Mouse (Mus musculus): ENCODE data around the gene Ndrg4.
"Not testable (repeated sequence)": the region's sequence is repeated elsewhere in the genome, so short reads cannot be mapped to it uniquely, and the experiment has no call there.

The Ndrg4 gene

DNA sequence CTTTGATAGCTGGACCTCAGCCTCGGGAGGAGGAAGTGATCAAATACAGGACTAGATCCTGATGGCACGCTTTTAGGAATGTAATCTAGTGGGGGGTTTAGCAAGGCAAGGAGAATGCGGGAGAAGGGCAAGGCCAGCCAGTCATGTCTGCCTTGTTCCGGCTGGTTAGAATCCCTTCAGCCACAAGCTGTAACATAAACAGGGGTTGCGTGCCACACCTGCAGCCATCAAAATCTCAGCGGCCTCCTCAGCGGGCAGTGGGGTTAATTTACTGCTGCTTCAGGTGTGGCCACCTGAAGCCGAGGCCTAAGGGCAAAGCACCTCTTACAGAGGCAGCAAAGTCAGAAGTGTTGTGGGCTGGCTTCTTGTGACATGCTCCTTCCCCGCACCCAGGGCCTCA is at the start of gene Ndrg4:
Ndrg4 (plus strand) TSS at position 350 of the 400 bp plus-strand sequence.
- no peak for DNase-seq

DNA sequence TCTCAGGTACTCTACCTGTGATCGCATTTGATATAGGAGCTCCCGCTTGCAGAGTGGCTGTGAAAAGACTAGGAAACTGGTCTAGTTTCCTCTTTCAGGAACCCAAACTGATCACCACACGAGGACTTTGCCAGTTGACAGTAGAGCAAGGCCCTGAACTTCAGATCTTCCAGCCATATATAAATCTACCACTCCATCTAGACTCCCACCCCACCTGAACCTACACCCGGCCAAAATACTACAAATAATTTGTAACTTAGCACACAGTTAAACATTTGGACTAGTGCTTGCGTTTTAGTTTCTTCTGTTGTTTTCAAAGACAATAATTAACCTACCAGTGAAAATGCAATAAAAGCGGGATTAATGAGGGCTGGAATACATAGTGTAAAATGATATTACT is 43.9 kb upstream of the Ndrg4 start:
- no peak for DNase-seq

DNA sequence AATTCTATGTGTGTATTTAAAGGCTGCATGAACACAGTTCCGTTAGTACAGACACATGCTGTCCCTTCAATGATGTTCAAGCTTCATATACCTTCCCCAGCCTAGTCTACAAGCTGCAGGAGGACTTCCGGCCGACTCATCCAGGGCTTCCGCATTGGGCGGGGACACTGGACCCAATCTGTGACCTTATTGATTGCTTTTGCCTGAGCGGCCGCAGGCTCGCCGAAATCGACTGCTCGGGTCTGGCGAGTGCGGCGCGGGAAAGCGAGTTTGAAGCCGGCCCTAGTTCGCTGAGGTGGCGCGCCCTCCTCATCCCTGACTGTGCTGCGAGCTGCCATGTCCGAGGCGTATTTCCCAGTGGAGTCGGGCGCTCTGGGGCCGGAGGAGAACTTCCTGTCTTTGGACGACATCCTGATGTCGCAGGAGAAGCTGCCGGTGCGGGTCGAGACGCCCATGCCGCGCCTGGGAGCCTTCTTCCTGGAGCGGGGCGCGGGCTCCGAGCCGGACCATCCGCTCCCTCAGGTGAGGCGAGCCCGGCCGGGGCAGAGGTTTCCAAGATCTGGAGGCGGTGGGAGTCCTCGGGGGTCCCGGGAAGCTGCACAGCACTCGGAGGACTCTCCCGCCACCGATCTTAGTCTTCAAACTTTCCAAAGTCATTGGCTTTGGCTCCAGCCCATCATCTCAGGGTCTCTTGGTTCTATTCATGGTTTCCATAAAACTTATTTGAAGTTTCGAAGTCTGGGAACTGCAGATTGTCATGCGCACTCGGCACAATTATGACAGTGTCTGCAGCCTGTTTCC is 43.3 kb upstream of the Ndrg4 start, which contains the start of gene Gins3:
Gins3 (plus strand) TSS at position 192 of the 801 bp plus-strand sequence.
- DNase-seq = peak; percentile 82

DNA sequence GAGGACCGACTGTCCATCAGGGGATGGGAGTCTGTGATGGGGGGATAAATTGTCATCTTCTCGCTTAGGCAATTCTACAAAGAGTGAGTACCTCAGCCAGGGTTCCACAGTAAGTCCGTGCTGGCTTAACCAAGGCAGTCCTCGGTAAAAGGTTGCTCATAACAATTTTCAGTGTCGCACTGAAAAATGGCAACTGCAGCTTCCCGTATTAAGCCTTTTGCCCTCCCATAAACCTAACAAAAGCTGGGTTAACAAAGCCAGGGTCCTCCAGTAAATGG is 42.8 kb upstream of the Ndrg4 start:
- no peak for DNase-seq

DNA sequence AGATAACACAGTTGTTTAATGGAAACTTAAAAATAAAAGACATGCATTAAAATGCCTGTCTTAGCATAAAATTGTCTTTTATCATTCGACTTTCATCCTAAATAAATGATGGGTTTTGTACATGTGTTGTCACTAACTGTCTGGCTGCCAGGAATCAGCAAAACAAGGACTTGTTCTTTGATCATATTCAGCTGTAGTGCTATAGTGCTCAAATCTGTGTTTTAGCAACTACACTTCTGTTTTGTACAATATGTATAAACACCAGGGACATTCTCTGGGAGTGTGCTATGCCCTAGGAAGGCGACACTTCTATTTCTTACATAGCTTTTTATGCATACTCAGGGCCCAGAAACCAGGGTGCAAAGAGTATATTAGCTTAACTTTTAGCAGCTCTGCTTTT is 31.8 kb upstream of the Ndrg4 start:
- no peak for DNase-seq

DNA sequence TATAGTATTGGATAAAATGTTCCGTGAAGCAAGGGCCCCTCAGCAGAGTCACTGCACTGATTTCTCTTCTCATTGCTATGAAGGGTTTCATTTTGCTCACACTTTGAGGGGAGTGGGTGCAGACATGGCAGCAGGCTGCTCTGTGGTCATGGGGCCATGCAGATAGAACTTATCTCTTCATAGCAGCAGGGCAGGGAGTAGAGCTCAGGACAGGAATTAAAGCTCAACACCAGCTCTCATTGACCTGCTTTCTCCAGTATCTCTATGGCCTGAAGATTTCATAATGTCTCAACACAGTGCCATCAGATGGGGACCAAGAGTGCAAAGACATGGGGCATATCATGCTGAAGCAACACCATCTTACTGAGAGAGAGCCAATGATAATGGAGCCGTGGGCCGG is 28.5 kb upstream of the Ndrg4 start:
- no peak for DNase-seq

DNA sequence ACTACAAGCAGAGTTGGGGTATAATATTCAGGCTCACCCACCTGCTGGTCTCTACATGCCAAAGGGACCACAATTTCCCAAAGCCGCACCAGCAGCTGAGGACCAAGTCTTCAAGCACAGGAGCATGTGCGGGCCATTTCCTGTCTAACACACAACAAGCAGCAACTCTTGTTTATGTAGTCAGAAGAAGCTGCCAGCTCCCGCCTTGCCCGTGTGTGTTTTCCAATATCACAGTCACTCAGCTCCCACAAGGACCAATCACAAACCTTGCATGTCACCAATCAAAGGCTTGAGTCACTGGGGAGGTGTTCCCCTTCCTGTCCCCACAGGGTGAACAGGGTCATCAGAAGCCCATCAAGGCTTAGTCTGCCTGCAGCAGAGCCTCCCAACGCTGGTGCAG is 23.4 kb upstream of the Ndrg4 start:
- no peak for DNase-seq

DNA sequence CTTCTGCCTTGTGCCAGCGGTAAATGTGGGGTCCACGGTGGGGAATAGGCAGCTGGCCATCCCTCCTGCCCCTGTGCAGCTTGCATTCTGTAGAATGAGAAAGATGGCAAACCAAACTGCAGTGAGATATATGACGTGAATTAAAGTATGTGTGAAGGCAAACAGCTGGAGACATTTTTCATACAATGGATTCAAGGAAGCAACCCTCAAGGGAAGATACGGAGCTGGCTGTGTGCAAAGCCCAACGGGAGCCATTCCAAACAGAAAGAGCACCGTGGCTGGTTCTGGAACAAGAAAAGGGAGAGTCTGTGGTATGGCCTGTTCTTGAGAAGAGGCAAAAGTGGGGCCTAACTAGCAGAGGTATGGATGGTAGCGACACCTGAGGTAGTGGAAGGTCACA is 20.9 kb upstream of the Ndrg4 start:
- no peak for DNase-seq

DNA sequence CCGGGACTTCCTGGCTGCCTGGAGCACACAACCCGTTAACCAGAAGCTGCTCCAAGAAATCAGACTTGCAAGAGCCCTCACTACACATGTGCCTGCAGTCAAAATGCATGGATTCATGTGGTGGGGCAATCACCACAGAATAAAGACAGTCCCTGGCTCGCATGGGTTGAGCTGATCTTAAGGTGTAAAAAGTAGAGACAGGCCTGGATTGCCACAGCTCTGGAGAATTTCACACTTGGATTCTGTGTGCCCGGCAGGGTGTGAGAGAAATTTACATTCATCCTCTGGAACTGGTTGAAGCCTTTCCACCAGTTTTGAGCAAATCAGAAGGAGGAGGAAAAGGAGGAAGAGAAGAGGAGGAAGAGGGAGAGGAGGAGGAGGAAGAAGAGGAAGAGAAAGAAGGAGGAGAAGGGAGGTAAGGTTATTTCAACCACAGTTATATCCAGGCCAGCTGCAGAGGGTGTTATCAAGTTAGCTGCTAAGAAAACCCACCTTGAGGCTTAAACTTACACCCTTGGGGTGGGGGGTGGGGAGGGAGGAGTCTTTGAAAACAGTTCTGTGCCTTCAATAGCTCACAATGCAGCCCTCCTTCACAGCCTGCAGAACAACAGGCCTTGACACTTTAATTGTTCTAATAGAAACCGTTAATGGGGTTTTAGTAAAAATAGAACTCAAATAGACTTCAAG is 20.3 kb upstream of the Ndrg4 start:
- DNase-seq = no peak

DNA sequence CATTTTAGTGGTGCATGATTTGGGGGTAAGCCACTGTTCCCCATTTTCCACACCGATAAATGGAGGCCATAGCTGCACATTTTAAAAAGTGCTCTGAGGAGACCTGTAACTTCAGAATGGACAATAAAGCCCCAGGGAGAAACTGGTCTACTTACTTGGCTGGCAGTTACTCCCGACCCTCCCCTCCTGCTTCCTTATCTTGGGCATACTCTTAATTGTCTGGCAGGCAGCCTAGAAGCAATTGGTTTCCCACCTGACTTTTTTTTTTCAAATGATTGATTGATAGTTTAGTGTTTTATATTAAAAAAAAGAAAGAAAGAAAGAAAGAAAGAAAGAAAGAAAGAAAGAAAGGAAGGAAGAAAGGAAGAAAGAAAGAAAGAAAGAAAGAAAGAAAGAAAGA is 19.3 kb upstream of the Ndrg4 start:
- DNase-seq = no peak

DNA sequence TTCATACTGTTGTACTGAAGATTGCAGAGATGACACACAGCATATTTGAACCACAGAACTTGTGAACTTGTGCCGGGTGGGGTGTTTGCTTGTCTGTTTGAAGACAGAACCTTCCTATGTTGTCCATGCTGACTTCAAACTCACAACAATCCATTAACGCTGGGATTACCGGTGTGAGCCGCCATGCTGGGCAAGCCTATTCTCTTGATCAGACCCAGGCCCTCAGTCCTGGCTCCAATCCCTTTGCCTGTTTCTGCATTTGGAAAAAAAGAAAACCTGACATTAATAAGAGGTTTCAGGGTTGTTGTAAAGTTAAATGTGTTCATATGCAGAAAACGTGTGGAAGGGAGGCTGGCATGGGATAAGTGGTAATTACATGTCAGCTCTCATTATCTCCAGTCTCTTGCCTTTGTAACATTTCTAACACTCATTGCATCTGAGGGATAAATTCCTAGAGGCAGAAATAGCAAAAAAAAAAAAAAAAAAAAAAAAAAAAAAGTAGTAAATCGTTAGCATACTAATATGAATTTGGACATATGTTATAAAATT is 16.4 kb upstream of the Ndrg4 start:
- no peak for DNase-seq

DNA sequence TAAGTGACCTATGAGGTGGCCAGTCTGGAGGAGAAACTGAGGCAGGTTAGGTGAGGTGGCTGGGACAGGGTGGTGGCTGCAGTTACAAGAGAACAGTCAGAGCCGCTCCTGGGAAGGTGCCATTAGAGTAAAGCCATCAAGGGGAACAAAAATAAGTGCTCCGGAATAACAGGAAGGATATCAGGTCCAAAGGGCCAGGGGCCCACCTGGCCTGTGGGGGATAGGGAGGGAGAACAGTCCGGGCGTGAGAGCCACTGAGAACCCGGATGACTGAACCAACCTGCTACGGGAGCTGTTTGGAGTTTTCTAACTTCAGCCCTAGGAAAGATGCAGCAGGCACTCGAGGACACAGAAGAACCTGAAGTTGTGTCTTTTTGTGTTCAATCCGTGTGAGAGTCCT is 15.7 kb upstream of the Ndrg4 start:
- DNase-seq = no peak

DNA sequence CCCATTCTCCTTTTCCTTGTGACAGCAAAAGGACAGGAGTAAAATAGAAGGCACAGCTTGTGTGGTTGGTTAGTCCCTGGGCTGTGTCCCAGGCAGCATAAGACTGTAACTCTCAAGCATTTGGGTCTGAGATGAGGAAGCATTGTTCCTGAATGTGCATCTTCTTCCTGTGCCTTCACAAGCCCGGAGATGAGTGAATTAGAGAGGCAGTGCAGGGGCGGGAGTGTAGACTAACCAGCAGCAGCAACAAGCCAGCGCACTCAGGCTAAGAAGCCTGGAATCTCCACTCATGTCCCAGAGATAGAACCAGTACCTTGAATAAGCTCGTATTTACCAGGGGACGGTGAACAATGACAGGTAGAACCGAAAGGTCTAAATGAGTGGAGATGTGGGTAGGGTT is 15.2 kb upstream of the Ndrg4 start:
- no peak for DNase-seq

DNA sequence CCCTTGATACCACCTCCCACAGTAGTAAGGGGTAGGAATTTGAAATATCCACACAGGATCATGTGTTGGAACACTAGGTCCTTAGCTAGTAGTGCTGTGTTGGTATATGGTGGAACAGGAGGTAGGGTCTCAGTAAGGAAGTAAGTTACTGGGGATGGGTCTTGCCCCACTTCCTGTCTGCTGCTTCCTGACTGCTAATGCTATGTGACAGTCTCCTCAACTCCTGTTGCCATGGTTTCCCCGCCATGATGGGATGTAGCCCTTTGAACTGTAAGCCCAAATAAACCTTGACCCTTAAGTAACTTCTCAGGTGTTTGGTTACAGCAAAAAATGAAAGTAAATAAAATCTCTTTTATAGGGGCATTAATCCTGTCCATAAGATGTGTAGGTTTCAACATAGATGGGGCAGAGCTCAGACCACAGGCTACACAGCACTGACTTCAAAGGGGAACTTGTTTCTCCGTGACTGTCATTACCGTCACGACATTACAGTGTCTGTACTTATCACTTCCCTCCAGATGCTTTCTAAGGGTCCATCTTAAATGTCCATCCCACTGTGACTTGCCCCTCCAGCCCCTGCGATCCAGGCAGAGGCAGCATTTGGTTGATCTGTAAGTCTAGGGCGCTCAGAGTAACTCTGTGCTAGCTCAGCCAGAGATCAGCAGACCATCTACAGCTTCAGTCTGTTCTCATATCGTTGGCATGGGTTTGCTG is 13.7 kb upstream of the Ndrg4 start:
- DNase-seq = no peak

DNA sequence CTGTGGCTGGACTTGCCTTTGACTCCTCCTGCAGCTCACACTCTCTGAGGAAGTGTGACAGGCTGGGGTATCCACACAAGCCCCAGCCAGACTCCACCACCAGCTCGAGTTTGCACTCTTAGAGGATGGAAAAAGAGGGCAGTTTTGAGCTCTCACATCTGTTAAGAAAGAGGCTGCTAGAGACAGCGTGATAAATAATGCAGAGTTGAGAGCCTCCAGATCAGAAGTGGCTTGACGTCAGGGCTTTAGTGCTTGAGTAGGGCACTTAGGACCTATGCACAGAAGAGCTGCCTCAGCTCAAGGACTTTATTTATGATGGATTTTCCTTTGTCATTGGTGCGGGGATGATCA is 13.2 kb upstream of the Ndrg4 start:
- DNase-seq = no peak

DNA sequence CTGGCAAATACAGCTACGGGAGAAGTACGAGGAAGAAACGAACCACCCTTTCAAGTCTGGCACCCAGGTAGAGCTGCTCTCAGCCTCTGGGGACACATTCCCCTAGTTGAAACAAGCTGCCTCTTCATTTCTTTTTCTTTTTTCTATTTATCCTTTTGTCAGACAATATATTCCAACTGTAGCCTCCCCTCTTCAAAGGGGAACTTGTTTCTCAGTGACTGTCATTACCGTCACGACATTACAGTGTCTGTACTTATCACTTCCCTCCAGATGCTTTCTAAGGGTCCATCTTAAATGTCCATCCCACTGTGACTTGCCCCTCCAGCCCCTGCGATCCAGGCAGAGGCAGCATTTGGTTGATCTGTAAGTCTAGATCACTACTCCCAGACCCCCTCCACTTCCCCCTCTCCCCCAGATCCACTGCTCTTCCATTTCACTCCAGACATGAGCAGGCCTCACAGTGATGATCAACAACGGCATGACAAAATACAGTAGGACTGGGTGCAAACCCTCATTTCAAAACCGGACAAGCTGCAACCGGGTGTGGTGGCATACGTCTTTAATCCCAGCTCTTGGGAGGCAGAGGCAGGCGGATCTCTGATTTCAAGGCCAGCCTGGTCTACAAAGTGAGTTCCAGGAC is 10.8 kb upstream of the Ndrg4 start:
- DNase-seq = not testable (repeated sequence)

DNA sequence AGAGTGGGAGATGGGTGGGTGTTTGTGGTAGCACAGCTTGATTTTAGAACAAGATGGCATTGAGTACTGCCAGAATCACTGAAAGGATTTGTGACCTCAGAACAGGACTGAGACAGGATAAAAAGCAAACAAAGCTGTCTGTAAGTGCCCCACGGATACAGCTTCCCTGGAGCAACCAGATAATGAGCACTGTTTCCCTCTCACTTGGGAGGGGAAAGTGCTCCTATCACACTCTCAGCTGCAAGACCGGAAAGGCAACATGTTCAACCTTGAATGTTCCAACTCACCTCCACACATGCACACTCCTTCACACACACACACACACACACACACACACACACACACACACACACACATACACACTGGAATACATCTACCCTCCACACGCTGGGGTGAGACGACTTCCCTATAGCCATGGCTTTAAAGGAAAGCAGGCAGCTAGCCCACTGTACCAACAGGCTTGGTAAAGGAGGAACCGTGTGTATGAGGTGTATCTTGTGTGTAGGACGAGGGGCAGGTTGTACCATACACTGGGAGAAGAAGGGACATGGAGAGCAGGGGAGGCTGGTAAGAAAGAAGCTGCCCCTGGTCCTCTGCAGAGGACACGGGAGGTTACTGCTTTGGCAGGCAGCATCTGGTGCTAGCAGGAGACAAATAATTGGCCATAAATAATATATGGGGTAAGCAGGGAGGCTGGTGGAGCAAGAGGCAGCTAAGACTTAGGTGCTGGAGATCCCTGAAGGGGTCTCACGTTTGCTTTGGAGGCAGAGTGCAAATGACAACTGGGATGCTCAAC is 8.4 kb upstream of the Ndrg4 start:
- no peak for DNase-seq

DNA sequence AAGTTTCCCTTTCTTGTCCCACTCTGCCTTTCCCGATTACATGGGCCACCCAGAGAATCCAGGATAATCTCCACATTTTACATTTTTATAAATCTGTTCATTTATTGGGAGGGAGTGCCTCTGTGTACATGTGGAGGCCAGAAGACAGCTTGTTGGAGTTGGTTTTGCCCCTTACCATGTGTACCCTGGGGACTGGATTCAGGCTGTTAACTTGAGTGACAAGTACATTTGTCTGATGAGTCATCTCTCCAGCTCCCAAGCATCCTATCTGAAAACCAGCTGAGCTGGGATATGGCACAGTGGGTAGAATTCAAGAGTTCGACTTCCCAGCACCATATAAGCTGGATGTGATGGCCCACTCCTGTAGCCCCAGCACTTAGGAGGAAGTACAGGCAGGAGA is 6.8 kb upstream of the Ndrg4 start:
- no peak for DNase-seq

DNA sequence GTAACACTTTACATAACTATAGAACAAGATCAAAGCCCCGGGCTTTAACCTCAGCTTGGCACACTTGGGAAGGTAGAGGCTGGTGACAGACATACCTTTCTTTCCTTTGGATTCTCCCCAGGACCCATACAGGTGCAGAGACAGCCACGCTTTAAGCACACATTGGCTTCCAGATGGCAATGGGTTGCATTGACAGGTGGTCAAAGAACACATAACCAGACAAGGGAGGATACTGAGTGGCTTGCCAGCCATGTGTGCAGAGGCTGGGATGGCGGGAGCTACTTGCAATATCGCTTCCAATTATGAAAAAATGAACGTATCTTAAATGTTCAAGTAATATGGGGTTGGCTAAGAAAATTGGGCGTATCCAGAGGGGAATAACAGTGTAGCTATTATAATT is 4.9 kb upstream of the Ndrg4 start:
- no peak for DNase-seq

DNA sequence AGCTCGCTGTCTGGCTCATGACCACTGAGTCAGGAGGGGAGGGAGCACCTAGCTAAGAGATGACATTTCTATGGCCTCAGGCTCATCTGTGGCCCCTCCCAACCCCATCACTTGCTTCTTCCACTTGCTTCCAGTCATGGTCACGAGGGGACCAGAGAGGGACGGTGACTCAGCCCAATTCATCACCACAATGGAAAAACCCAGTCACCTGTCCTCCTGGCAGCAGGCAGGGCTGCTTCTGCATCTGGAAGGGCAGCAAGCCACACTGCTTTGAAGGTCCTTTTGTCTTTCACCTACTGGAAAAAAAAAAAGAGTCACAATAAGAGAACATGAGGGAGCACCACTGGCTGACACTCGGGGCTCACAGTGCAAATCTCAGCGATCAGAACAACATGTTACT is 4.0 kb upstream of the Ndrg4 start:
- no peak for DNase-seq

DNA sequence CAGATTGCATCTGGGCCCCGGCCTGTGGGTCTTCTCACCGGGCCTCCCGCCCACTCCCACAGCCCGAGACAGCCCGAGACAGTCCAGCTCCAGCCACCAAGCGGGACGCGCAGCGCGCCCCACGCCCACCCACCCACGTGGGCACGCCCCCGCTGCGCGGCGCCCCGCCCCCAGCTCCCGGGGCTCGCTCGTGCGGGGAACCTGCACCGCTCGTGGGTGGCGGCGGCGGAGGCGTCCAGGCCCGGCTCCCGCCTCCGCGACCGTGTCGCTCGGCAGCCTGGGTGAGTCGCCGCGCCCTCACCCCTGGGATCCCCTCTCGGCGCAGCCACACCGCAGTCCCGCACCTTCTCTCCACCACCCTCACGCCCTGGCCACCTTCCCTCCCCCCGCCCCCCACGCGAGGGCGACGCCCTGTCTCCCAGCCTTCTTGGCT is 827 bp downstream of the Ndrg4 start:
- peak; percentile 69 for DNase-seq

DNA sequence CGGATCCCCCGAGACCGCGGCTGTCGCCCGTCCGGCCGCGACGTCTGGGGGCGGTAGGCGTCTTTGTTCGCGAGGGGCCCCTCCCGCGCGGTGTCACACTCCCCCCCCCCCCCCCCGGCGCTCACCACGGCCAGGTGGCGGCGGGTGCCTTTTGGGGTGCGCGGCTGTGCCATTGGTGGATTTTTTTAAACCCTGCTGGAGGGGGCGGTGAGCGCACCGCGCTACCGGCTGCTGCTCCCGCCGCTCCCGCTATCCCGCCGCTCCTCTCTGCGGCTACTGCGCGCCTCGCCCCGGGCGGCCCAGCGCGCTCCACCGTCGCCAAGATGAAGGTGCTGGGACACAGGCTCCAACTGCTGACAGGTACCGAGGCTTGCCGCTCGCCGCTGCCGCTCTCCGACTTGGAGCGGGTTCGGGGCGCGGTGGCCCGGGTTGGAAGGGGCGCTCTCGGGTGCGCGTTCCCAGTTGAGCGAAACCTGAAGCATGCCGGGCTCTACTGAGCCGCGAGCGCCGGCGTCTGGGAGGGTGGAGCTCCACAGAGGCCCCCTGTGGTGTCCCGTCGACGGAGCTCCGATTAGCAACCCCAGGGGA is 1.3 kb downstream of the Ndrg4 start:
- DNase-seq = peak; percentile 57
